Mouse (Mus musculus) kidney, postnatal 10 days (tissue): ENCODE measurements around the gene Olfr1156.

Experiments
- DNase-seq: peaks from one replicate; pipeline ENCODE4 v3.0.0; 2021; ENCODE audit warnings: mixed read lengths

Olfr1156 gene

GRCm38 (mm10) chr2:87953000-87953399, at the start of gene Olfr1156:
Gene Olfr1156 (minus strand): TSS chr2:87953100.
- DNase-seq = no peak

GRCm38 (mm10) chr2:87989813-87990212, 36.9 kb upstream of the Olfr1156 start, which contains the start of gene Olfr1158:
Gene Olfr1158 (plus strand): TSS chr2:87990113.
- DNase-seq = no peak

GRCm38 (mm10) chr2:87974563-87974962, 21.7 kb upstream of the Olfr1156 start, which contains the start of gene Olfr74:
Gene Olfr74 (minus strand): TSS chr2:87974663.
- DNase-seq = no peak

GRCm38 (mm10) chr2:87968199-87968598, 15.3 kb upstream of the Olfr1156 start, which contains the start of gene Olfr1157:
Gene Olfr1157 (minus strand): TSS chr2:87968299.
- DNase-seq = no peak

- DNase-seq = no peak
Observed at GRCm38 (mm10) chr2:87945037-87945436, 7.9 kb downstream of the Olfr1156 start, which contains the start of gene Olfr1155. Gene Olfr1155 (minus strand): TSS chr2:87945137.

- DNase-seq = no peak
Observed at GRCm38 (mm10) chr2:87905066-87905465, 47.8 kb downstream of the Olfr1156 start, which contains the start of gene Olfr1154. Gene Olfr1154 (minus strand): TSS chr2:87905166.
